Mouse (Mus musculus) bone marrow macrophage, adult 2 months (primary cell): ENCODE data around the gene Eva1b.

Experiments
- CTCF ChIP-seq: IDR thresholded peaks from 2 replicates; pipeline ENCODE4 v1.5.1; 2012; ENCODE audit warnings: low read depth, mild to moderate bottlenecking, low read length, moderate library complexity
- POLR2A ChIP-seq: IDR thresholded peaks from 2 replicates; pipeline ENCODE4 v1.6.1; 2012; ENCODE audit warnings: mild to moderate bottlenecking, low read depth, low read length, borderline replicate concordance

DNA sequence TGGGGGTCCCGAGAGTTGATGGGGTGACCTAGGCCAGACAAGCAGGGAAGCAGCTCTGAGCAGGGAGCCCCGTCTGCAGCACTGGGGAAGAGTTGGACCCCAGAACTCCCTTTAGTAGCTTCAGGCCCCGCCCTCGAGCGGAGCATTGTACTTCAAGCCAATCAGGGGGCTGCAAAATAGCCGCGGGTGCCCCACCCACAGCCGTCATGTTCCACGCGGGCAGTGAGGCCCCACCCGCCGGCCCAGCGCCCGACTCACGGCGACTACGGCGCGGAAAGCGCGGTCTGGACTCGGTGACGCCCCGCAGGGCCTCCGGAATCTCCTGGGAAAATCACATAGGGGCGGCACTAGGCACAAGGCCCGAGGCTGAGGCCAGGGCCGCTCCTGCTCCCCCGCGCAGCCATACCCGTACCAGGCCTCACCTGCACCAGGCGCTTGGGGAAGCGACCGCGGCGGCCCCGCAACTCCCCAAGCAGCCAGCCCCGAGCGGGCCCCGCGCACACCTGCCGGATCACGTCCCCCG lies 15.1 kb downstream of the Eva1b start:
- TF ChIP-seq POLR2A (no peak), CTCF (no peak)
